Mouse (Mus musculus): Measurements from ENCODE around the gene Npvf.
"Not testable (repeated sequence)": the region's sequence is repeated elsewhere in the genome, so short reads cannot be mapped to it uniquely, and the experiment has no call there.

DNA sequence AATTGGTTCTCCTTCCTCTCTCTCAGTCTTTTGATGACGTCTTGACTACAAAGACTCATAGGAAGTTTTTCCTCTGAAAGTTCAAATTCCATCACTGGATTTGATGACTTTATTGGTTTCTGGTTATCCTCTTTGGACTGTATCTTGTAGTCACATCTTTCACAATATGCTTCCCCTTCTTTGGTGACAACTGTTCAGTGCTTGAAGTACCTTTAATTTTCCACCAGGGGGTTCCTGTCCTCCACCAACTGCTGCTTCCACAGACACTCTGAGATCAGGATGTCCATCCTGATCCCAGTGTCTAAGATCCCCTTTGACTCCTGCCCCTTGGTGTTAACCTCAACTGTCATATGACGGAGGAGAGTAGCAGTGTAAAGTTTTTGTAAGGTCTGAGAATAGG, 28.1 kb downstream of the Npvf start:
- not testable (repeated sequence) for TF ChIP-seq EP300 (IDR thresholded peaks at IDR 0.05; ENCODE audit: low read depth)
- TF ChIP-seq CTCF (IDR thresholded peaks at IDR 0.05; ENCODE audit: low read depth) = 0 out of 2 replicates have a peak, but pooled peaks have one; percentile 11
